Mouse (Mus musculus) erythroid progenitor cell, adult 5-6 weeks (primary cell): ENCODE measurements around the gene Birc5. TPM values are rescaled to one million over a fixed set of nuclear protein-coding genes. Genes with fewer than 3 reads are reported as not detected.
"Not testable (repeated sequence)": the region's sequence is repeated elsewhere in the genome, so short reads cannot be mapped to it uniquely, and the experiment has no call there.

Source experiments
- ATAC-seq: replicated peaks from 2 replicates; pipeline ENCODE4 v1.8.0; 2016; ENCODE audit warnings: moderate number of reproducible peaks, mild to moderate bottlenecking, moderate TSS enrichment, inconsistent platforms; ENCODE audit not compliant: poor library complexity, low FRiP score, severe bottlenecking
- total RNA-seq, 2 experiments: library from RNA; stranded (forward) in 1 of 2; stranded (reverse) in 1 of 2; fragments of 150-400 nt in 1 of 2; fragments of 186-747, 209-891 nt in 1 of 2; gene quantifications; 2 replicates each; pipeline versions ENCODE4 v1.2.3 to v1.2.4; 2015 to 2017; ENCODE audit warnings: low replicate concordance in 2 of 2

Birc5 gene
- total RNA-seq, 2 experiments from 2014 or later: 871 to 936 TPM

DNA sequence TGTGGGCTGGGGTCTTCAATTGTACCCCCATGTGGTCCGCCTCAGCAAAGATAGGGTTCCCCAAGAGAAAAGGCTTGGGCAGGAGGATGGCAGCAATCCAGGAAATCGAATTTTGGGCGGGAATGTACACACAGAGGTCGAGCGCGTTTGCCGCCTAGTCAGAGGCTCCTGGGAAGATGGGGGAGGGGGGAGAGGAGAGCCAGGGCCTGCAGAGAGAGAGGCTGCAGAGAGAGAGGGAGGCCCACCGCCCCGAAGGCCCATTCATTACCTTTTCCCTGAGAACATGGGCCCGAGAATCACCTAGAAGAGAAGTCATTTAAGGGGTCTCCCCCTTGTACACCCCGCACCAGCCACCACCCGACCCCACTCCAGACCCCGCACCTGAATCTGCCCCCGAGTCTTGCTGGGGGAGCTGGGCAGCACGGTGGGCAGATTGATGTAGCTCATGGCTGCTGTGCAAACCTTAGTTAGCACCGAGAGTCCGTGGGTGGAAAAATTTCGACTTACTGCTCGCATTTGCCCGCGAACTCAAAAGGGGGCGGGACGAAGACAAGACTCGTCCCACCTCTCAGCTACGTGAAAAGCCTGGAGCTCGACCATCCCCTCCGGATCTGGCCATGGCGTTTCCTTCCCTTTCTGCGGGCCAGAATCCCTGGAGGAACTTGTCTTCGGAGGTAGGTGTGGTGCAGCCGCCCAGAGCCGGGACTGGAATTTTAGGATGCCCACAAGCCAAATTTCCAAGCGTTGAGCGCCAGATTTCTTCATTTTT lies 23.5 kb upstream of the Birc5 start, which contains the start of the genes Afmid and Tk1:
TSS of gene Afmid (plus strand) at position 592 of the 769 bp plus-strand sequence.
TSS of gene Tk1 (minus strand) at position 760 of the 769 bp plus-strand sequence.
- peak; percentile 54 for ATAC-seq

DNA sequence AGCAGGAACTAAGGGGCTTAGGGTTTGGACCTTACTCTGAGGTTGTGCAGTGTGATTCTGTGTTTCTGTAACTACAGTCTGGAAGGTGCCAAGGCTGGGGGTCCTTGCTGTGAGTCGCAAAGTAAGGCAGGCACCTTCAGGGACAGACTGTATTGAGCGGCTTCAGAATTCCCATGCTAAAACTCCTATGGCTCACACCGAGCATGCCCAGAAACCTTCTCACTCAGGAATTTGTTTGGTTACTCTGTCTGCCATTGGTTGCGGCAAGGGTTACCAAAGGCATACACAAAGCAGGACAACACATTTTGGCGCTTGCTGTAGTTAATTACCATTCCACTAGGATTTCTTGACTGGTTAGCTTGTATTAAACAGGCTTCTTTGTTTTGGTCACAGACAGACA lies 22.9 kb upstream of the Birc5 start:
- ATAC-seq: no peak

DNA sequence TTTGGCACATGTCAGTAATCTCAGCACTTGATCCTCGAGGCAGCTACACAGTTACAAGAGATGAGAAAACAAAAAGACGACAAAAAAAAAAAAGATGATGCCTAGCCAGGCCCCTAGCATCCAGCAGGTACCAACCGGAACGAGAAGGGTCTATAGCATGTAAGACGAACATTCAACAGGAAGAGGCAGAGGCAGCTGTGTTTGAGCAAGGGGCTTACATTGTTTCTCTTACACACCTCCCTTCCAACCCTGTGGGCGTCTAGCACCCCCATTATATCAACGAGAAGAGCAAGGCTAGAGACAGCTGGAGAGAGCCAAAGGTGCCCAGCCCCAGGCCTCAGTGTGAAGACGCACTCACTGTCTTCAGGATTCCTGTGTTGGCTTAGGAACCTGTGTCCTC lies 22.1 kb upstream of the Birc5 start:
- no peak for ATAC-seq

DNA sequence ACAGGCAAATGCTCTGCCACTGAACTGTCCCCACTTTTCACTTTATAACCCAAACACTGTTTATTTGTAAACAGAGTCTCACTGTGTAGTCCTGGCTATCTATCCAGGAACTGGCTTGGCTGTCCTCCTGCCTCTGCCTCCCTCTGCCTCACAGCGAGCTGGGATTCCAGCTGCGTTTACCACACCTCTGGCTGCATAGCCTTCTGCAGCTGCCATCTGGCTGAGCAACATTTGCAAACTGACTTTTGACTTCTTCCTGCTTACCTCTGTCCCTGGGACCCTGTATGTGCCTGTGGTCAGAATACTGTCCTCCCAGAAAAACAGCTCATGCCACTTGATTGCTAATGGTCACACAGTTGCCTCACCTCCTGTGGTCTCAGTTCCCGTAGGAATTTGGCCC lies 21.7 kb upstream of the Birc5 start:
- no peak for ATAC-seq

DNA sequence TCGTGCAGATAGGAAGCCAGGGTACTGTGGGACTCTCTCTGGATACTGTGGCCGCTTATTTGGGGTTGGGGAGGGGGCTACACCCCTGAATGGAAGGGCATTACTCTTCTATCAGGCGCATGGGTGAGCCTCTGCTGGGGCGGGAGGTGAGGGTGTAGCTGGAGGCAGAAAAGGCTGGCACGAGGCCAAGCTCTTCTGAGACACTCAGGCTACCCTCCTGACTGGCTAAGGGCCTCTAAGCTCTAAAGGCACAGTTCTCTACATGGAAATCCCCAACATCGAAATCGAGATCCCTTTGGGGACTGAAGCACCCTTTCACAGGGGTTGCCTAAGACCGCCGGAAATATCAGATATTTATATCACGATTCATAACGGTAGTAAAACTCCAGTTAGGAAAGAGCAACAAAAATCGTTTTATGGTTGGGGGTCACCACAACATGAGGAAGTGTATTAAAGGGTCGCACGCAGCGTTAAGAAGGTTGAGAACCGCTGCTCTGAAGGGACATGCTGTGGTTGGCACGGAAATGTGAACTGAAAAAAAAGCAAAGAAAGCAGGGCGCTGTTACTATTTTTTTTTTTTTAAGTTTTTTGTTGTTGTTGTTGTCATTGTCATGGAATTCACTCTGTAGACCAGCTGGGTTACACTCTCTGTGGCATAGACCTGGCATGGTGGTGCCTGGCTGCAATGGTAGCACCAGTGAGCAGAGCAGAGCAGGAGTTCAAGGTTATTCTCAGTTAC lies 20.7 kb upstream of the Birc5 start:
- 0 out of 2 replicates have a peak, but pooled peaks have one; percentile 17 for ATAC-seq

DNA sequence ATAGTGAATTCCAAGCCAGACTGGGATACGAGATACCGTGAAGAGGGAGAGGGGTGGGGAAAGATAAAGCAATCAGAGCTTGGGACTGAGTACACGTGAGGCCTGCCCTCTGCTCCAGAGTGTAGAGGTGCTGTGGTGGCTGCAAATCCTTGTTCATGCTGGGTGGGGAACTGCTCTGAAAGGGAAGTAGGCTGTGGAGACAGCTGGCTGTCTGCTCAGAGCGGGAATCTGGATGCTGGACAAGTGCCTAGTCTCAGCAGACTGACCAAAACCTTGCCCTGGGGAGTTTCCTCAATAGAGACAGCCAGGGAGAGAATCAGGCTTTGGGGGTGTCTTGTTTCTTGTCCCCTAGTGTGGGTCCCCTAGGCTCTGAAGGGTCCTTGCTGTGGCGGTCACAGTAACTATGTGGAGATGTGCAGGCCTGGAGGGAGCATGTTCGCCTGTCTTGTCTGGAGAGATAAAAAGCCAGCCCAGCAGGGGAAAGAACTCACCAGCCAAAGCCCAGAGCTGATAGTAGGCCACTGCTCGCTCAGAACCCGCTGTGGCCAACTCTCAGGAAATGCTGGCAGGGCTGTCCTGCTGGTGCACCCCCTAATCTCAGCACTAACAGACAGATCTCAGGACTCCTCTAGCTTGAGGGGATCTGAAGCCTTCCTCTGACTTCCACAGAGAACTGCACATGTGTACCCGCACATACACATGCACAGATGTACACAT lies 20.0 kb upstream of the Birc5 start:
- ATAC-seq: peak; percentile 21

DNA sequence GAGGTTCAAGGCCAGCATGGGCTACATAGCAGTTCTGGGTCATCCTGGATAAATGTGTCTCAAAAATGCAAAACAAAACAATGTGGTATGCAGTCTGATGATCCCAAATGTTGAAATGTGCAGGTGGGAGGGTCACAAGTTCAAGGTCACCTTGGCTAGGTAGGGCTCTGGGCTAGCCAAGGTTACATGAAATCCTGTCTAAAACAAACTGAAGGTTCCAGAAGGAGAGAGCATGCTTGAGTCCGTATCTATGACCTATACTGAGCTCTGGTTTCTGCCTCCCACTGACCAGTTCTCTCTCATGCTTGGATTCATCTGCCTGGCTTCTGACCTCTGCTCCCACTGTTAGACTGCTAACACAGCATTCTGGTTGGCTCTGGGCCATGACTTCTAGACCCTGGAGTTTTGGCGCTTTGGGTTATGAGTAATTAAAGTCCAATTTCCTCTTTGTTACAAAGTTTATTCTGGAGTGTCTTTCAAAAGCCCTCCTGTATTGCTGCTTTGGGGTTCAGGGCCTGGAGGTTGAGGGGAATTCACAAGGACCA lies 19.3 kb upstream of the Birc5 start:
- ATAC-seq: no peak

DNA sequence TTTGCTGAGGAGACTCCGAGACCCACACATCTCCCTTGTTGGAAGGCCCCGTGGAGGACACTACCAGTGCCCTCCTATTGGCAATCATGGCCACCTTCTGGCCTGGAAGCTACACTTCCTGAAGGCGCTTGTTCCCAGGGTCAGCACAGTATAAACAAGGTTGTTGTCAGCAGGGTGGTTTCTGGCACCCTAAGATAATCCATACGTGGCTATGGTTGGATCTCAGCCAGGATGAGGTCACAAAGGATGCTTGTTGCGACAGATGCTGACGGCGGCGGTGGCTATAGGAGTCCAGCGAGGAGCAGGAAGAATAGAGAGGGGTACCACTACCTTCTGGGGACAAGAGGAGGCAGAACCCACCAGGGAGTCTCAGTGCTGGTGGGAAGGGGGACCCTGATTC lies 18.6 kb upstream of the Birc5 start:
- ATAC-seq: peak; percentile 41

DNA sequence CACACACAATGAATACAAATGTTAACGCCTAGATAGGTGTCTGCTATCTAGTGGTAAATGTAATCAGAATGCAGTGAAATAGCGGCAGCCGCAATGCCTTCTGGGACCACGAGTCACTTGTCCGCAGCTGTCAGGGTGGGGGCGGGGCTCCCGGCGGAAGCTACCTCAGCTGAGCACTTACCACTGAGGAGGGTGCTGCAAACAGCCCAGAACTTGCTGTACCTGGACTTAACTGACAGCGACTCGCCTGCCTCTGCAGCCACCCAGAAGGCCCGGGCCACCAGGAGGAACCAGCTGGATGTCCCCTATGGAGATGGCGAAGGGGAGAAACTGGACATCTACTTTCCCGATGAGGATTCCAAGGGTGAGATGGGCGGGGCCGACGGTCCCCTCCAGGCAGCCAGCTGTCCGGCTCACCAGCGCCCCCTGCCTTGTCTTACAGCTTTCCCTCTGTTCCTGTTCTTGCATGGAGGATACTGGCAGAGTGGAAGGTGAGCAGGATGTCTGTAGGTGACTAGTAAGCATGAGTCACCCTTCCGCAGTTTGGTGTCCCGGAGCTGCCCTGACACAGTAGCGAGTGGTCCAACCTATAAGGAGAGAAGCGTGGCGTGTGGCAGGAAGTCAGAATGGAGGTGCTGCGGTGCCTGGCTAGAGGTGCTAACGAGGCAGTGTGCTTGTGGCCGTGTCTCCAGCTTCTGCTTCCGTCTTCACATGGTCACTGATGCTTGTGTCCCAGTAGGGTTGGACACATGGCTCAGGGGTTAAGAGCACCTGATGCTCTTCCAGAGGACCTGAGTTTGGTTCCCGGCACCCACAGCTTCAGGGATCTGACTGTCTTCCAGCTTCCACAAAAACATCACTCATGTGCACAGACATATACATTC lies 16.7 kb upstream of the Birc5 start:
- ATAC-seq: peak; percentile 61

DNA sequence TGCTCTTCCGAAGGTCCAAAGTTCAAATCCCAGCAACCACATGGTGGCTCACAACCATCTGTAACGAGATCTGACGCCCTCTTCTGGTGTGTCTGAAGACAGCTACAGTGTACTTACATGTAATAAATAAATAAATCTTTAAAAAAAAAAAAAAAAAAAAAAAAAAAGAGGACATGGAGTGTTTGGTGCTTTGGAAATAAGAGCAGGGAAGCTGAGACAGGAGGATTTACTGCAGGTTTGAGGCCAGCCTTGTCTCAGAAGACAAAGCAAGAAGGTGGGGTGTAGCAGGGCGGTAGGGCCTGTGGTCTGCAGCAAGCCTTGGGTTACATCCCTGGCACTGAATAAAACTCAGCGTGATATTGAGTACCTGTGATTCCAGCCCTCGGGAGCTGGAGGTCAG lies 15.5 kb upstream of the Birc5 start:
- not testable (repeated sequence) for ATAC-seq

DNA sequence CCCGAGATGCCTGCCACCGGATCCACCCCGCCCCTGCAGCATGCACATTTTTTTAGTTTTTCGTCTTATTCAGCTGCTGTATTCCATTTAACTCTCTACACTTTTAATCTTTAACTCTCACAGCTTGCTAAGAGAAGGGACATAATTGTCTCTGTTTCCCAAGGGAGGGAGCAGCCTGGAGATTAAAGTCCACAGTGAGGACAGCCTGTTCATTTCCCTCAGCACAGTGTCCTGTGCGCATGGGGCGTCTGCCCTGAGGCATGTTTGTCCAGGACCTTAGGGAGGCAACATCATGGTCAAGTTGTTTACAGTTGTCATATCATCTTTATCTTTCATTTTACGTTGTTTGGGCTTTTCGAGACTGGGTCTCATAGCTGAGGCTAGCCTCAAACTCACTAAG lies 15.0 kb upstream of the Birc5 start:
- no peak for ATAC-seq

DNA sequence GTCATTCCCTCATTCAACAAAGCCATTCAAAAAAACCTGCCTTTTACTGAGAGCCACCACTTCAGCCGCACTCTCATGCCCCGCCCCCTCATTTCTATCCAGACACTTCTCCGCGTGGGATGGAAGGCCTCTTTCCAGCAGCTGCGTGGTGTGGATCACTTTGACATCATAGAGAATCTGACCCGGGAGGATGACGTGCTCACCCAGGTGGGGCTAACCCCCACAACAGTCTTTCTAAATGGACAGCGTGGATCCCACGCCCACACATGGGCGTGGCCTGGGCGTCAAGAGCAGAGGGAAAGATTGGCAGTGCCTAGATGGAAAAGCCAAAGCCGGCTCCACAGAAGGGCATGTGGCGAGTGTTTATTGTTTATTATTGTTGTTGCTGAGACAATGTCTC lies 12.7 kb upstream of the Birc5 start:
- peak; percentile 39 for ATAC-seq

DNA sequence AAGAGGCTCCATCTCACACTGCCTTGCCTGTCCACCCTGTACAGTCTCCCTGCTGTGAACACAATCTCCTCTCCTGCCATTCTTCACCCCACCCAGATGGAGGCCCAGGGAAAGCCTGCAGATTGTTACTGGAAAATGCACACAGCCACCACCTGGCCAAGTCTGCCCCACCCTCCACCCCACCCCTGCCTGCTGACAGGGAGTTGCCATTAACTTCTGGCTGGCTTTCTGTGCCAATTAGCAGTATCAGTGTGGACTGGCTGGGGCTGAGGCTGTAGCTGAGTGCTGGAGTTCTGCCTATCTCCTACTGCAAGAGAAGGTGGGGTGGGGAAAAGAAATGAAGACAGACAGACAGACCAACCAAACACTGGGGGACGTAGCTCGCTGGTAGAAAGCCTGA lies 10.5 kb upstream of the Birc5 start:
- peak; percentile 88 for ATAC-seq

DNA sequence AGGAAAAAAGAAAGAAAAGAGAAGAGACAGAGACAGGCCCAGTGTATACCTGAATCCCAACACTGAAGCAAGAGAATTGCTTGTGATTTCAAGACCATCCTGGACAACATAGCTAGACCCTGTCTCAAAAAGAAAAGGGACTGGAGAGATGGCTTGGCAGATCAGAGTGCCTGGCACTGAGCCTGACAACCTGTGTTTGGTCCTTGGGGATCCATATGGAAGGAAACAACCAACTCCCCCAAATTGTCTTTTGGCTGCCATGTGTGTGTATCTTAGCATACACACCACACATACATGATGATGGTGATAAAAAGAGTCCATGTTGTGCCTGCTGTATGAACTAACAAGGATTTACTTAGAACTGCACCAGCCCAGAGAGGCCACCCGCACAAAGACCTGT lies 10.0 kb upstream of the Birc5 start:
- ATAC-seq: no peak; the same call in 1 of the 2 replicates

DNA sequence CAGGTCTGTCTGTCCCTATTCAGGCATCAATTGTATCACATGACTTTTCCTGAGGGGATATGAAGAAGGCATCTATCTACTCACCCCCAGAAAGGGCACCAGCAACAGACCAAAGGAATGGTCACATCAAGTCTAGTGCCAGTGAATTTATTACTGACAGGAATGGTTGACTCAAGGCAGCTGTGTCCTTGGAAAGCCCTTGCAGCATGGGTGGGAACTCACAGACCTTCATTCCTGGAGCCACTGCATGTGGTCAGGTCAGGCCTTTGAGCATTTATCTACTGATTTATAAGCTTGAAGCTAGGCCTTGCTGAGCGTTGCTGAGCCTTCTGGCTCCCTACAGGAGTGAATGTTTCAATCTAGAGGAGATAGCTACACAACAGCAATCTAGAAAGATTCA lies 8.1 kb upstream of the Birc5 start:
- no peak for ATAC-seq

DNA sequence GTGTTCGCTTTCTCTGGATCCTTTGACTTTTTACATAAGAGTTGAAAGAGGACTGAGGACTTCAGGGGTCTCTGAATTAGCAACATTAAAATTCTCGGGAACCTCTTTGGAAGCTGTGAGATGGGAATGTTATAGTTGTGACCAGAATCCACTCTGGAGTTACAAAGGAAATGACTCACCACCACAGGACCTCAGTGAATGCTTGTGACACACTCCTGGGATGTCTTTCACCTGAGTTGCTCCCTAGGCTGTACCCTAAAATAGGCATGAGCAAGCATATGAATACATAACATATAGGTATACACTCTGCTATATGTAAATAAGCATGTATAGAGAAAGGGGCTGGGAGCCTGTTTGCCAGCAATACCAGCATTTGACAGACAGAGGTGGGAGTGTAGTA lies 5.6 kb upstream of the Birc5 start:
- no peak for ATAC-seq

DNA sequence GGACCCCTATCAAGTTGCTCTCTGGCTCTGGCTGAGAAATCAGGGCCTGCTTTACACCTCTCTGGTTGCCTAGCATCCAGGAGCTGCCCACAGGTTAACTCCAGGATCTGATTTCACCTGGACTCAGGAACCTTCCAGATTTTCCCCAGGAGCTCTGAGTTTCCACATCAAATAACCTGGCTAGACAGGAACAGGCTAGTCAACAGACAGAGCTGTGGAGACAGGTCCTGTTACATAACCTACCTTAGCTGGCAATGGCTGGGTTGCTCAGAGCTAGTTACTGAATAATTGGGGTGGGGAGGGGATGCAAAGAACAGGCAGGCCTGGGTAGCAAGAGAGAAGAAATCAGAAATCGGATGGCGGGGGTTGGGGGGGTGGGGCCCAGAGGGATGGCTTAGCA lies 4.1 kb upstream of the Birc5 start:
- no peak for ATAC-seq

DNA sequence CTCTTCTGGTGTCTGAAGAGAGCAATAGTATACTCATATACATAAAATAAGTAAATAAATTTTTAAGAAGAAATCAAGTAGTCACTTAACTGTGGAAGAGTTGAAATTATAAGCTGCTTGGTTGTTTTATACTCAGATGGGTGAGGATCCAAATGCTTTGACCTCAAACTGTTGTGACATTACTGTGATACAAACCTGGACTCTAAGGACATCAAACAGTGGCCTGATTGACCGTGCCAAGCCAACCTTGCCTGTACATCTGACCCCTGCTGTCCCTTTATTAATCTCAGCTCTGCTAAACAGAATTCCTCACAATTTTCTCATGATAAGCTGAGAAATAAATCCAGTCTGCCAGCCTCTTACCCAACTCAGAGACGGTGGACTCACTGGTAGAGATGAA lies 3.4 kb upstream of the Birc5 start:
- no peak for ATAC-seq

DNA sequence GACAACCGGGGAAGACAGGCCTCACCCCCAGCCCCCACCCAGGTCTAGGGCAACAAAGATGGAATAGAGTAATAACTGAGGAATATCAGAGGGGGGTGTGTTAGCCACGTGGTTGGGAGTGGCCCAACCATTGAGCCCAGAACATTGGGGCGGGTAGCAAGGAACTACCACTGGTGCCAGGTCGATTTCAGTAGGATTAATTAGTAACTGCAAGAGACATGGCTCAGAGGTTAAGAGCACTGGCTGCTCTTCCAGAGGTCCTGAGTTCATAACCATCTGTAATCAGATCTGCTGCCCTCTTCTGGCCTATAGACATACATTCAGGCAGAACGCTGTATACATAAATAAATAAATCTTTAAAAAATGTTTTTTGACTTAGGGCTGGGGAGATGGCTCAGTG lies 2.4 kb upstream of the Birc5 start:
- ATAC-seq: peak; percentile 16; the same call in 1 of the 2 replicates
